Mouse (Mus musculus) stomach, embryonic 16.5 days (tissue): ENCODE measurements around the gene Scimp. TPM values are rescaled to one million over a fixed set of nuclear protein-coding genes. Genes with fewer than 3 reads are reported as not detected.

Experiments
- ATAC-seq: fragments of 200-750 bp; cut with Nextera tagmentation; 2 replicates; pipeline ENCODE4 v1.8.0; 2017; ENCODE audit warnings: moderate number of reproducible peaks, moderate TSS enrichment; ENCODE audit not compliant: insufficient read depth, low FRiP score
- H3K27ac ChIP-seq: fragments of 300-500 bp; sonication (generic); 2 replicates; pipeline ENCODE4 v1.5.1; 2014; ENCODE audit warnings: low read length
- H3K27me3 ChIP-seq: fragments of 300-500 bp; sonication (generic); 2 replicates; pipeline ENCODE4 v1.6.1; 2014; ENCODE audit warnings: low read length, control low read depth, mixed read lengths; ENCODE audit not compliant: control insufficient read depth, insufficient read depth
- H3K36me3 ChIP-seq: fragments of 300-500 bp; sonication (generic); 2 replicates; pipeline ENCODE4 v1.6.1; 2014; ENCODE audit warnings: low read length; ENCODE audit not compliant: control insufficient read depth, insufficient read depth
- H3K4me1 ChIP-seq: fragments of 300-500 bp; sonication (generic); 2 replicates; pipeline ENCODE4 v1.6.1; 2014; ENCODE audit warnings: low read length, control low read depth, mixed read lengths; ENCODE audit not compliant: control insufficient read depth, insufficient read depth
- H3K4me2 ChIP-seq: fragments of 300-500 bp; sonication (generic); 2 replicates; pipeline ENCODE4 v1.6.1; 2014; ENCODE audit warnings: low read depth, low read length, mixed read lengths
- H3K4me3 ChIP-seq: fragments of 300-500 bp; sonication (generic); replicated peaks from 2 replicates; pipeline ENCODE4 v1.5.1; 2014; ENCODE audit warnings: mild to moderate bottlenecking, low read length
- H3K9ac ChIP-seq: fragments of 300-500 bp; sonication (generic); 2 replicates; pipeline ENCODE4 v1.6.1; 2014; ENCODE audit warnings: low read length
- H3K9me3 ChIP-seq: fragments of 300-500 bp; sonication (generic); replicated peaks from 2 replicates; pipeline ENCODE4 v1.6.1; 2016; ENCODE audit warnings: low read length, control low read depth; ENCODE audit not compliant: control insufficient read depth
- WGBS: fragments of 180-500 bp; shearing (Covaris S2); extraction: QIAGEN DNeasy Blood & Tissue Kit; methylation state at CpG from one replicate; pipeline ENCODE4 v1.1.7; 2014; 5-methylcytosine and 5-hydroxymethylcytosine counted together
- polyA plus RNA-seq: library from polyadenylated mRNA; unstranded; fragments of >200 nt; fragmentation: Nextera tagmentation; extraction: Ambion mirVana; gene quantifications from 2 replicates; pipeline ENCODE4 v1.2.1, GENCODE M21; 2015

Gene Scimp
- polyA plus RNA-seq, 1 experiment from 2014 or later: 0.66 TPM

GRCm38 (mm10) chr11:70816770-70817169 lies 4.4 kb upstream of the Scimp start:
- Histone ChIP-seq H3K4me1 (no peaks in the 10 kb centered on the region), H3K4me3 (no peak overlapping the region), H3K36me3 (no peaks in the 10 kb centered on the region), H3K9ac (no peak overlapping the region), H3K27me3 (no peaks in the 10 kb centered on the region), H3K4me2 (no peak overlapping the region), H3K9me3 (no peaks in the 10 kb centered on the region), H3K27ac (no peak overlapping the region)
- no peak for ATAC-seq
- 71% methylated on average over 4 of the region's 4 CpGs for WGBS

- H3K27me3 ChIP-seq: no peaks in the 10 kb centered on the region
- no peak overlapping the region for H3K27ac ChIP-seq
- no peaks in the 10 kb centered on the region for H3K9me3 ChIP-seq
- no peaks in the 10 kb centered on the region for H3K36me3 ChIP-seq
- no peak overlapping the region for H3K4me2 ChIP-seq
- H3K4me3 ChIP-seq: no peak overlapping the region
- no peak overlapping the region for H3K9ac ChIP-seq
- ATAC-seq: no peak
- 26% methylated on average over 6 of the region's 6 CpGs for WGBS
- H3K4me1 ChIP-seq: no peaks in the 10 kb centered on the region
These were observed 3.2 kb upstream of the Scimp start for GRCm38 (mm10) chr11:70815498-70816078.

GRCm38 (mm10) chr11:70815071-70815470 lies 2.7 kb upstream of the Scimp start:
- no peak overlapping the region for H3K27ac ChIP-seq
- H3K9me3 ChIP-seq: no peaks in the 10 kb centered on the region
- H3K4me1 ChIP-seq: no peaks in the 10 kb centered on the region
- no peak overlapping the region for H3K4me3 ChIP-seq
- ATAC-seq: no peak
- no peaks in the 10 kb centered on the region for H3K36me3 ChIP-seq
- no peaks in the 10 kb centered on the region for H3K27me3 ChIP-seq
- no peak overlapping the region for H3K9ac ChIP-seq
- 77% methylated on average over 8 of the region's 8 CpGs for WGBS
- no peak overlapping the region for H3K4me2 ChIP-seq

GRCm38 (mm10) chr11:70811471-70812240 lies 730 bp downstream of the Scimp start:
- Histone ChIP-seq H3K9me3 (no peaks in the 10 kb centered on the region), H3K4me3 (no peak overlapping the region), H3K36me3 (no peaks in the 10 kb centered on the region), H3K27me3 (no peaks in the 10 kb centered on the region), H3K4me1 (no peaks in the 10 kb centered on the region), H3K27ac (no peak overlapping the region), H3K9ac (no peak overlapping the region), H3K4me2 (no peak overlapping the region)
- 62% methylated on average over 13 of the region's 13 CpGs for WGBS
- no peak for ATAC-seq

- H3K27me3 ChIP-seq: no peaks in the 10 kb centered on the region
- H3K27ac ChIP-seq: no peak overlapping the region
- WGBS: 82% methylated on average over 5 of the region's 5 CpGs
- no peaks in the 10 kb centered on the region for H3K9me3 ChIP-seq
- H3K4me3 ChIP-seq: no peak overlapping the region
- H3K4me2 ChIP-seq: no peak overlapping the region
- H3K9ac ChIP-seq: no peak overlapping the region
- H3K36me3 ChIP-seq: no peaks in the 10 kb centered on the region
- H3K4me1 ChIP-seq: no peaks in the 10 kb centered on the region
- ATAC-seq: no peak
These were observed 1.3 kb downstream of the Scimp start for GRCm38 (mm10) chr11:70811041-70811440.

- 38% methylated on average over 1 of the region's 1 CpGs for WGBS
- no peak overlapping the region for H3K4me3 ChIP-seq
- no peaks in the 10 kb centered on the region for H3K9me3 ChIP-seq
- no peaks in the 10 kb centered on the region for H3K4me1 ChIP-seq
- H3K36me3 ChIP-seq: no peaks in the 10 kb centered on the region
- H3K27me3 ChIP-seq: no peaks in the 10 kb centered on the region
- H3K4me2 ChIP-seq: no peak overlapping the region
- no peak overlapping the region for H3K27ac ChIP-seq
- ATAC-seq: no peak
- H3K9ac ChIP-seq: no peak overlapping the region
These were observed 3.4 kb downstream of the Scimp start for GRCm38 (mm10) chr11:70809011-70809410.

GRCm38 (mm10) chr11:70808101-70808500 lies 4.3 kb downstream of the Scimp start:
- no peak overlapping the region for H3K27ac ChIP-seq
- H3K4me1 ChIP-seq: no peaks in the 10 kb centered on the region
- H3K9ac ChIP-seq: no peak overlapping the region
- no peak overlapping the region for H3K4me3 ChIP-seq
- no peaks in the 10 kb centered on the region for H3K36me3 ChIP-seq
- H3K4me2 ChIP-seq: no peak overlapping the region
- H3K27me3 ChIP-seq: no peaks in the 10 kb centered on the region
- H3K9me3 ChIP-seq: no peaks in the 10 kb centered on the region
- ATAC-seq: no peak
- whole genome bisulfite sequencing: 61% methylated on average over 3 of the region's 3 CpGs

- H3K27ac ChIP-seq: no peak overlapping the region
- no peak for ATAC-seq
- no peak overlapping the region for H3K4me3 ChIP-seq
- no peaks in the 10 kb centered on the region for H3K27me3 ChIP-seq
- H3K36me3 ChIP-seq: no peaks in the 10 kb centered on the region
- WGBS: 79% methylated on average over 4 of the region's 4 CpGs
- H3K9me3 ChIP-seq: no peaks in the 10 kb centered on the region
- H3K4me2 ChIP-seq: no peak overlapping the region
- no peak overlapping the region for H3K9ac ChIP-seq
- H3K4me1 ChIP-seq: no peaks in the 10 kb centered on the region
These were observed 4.8 kb downstream of the Scimp start for GRCm38 (mm10) chr11:70807630-70808029.

GRCm38 (mm10) chr11:70806697-70807096 lies 5.7 kb downstream of the Scimp start:
- no peak overlapping the region for H3K4me2 ChIP-seq
- ATAC-seq: no peak

More at GRCm38 (mm10) chr11:70806697-70807096, 5.7 kb downstream of the Scimp start:
- Histone ChIP-seq H3K9ac (no peak overlapping the region), H3K4me3 (no peak overlapping the region), H3K9me3 (no peaks in the 10 kb centered on the region), H3K4me1 (no peaks in the 10 kb centered on the region), H3K27ac (no peak overlapping the region), H3K27me3 (no peaks in the 10 kb centered on the region), H3K36me3 (no peaks in the 10 kb centered on the region)
- 83% methylated on average over 4 of the region's 4 CpGs for WGBS
